Mouse (Mus musculus): ENCODE measurements around the gene 1700019N19Rik. TPM values are rescaled to one million over a fixed set of nuclear protein-coding genes. Genes with fewer than 3 reads are reported as not detected.

1700019N19Rik gene
- polyA plus RNA-seq, 1 experiment, result not detected

DNA sequence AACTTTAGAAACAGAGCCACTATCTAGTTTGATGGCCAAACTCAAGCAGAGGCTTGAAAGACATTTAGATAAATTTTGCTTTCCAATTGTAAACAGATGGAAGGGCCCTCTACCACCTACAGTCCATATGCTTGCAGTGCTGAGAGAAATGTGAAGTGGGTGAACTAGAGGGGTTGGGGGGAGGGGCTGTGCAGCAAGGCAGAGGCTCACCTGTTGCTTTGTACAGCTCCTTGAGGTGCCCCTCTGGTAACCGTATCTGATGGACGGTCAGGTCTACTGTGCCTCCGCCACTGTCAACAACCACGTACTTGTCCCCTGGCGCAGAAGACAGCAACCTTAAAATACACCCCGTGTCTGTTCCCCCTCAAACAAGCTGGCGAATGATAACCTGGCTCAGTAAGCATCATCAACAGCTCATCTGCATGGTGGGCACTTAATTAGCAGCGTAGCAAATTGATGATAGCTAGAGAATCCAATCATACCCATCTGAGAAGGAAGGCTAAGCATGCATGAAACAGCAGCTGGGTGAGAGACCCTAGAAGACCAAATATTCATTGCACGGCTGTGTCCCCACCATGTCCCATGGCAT, 11.0 kb upstream of the 1700019N19Rik start:
- H3K27me3 ChIP-seq (ENCODE audit: control insufficient read depth, insufficient read depth, low read length), result no peaks in the 10 kb centered on the region
- TF ChIP-seq CTCF (IDR thresholded peaks at IDR 0.05; ENCODE audit: borderline replicate concordance, insufficient read depth, low read depth, low read length), result no peak
- TF ChIP-seq POLR2A (IDR thresholded peaks at IDR 0.05; ENCODE audit: borderline replicate concordance, insufficient read depth, low read length), result no peak
- WGBS, result 87% methylated on average over 9 of the region's 9 CpGs
- no peak for DNase-seq
- no peaks in the 10 kb centered on the region for H3K4me1 ChIP-seq (ENCODE audit: control insufficient read depth, insufficient read depth, low read length)
- H3K4me3 ChIP-seq (replicated peaks; ENCODE audit: insufficient read depth, low read depth, low read length), result no peak overlapping the region
- no peak overlapping the region for H3K27ac ChIP-seq (ENCODE audit: insufficient read depth, low read length)

DNA sequence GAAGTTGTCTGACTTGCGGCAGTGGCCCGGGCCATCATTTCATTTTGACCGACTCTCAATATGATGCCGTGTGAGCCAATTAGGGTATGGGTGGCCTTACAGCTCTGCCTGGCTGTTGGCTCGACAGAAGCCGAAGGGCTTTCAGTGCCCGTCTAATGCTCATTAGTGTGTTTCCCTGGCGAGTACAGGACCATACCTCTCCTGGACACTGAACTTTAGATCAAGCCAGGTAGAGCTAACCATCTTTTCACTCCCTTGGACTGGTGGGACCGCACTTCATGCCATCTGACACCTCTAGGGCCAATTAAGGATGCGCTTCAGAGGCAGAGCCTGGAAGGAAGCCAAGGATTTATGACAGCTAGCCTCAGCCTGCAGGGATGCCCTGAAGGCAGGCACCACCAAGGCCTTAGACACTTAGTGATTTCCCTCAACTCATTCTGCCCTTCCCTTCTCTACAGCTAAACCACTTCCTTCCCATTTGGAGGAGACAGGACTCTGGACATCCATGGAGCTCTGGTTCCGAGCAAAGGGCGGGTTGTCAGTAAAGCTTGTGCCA, 931 bp upstream of the 1700019N19Rik start:
- no peaks in the 10 kb centered on the region for H3K27me3 ChIP-seq (ENCODE audit: control insufficient read depth, insufficient read depth, low read length)
- H3K4me1 ChIP-seq (ENCODE audit: control insufficient read depth, insufficient read depth, low read length), result no peaks in the 10 kb centered on the region
- TF ChIP-seq POLR2A (IDR thresholded peaks at IDR 0.05; ENCODE audit: borderline replicate concordance, insufficient read depth, low read length) (no peak), CTCF (IDR thresholded peaks at IDR 0.05; ENCODE audit: borderline replicate concordance, insufficient read depth, low read depth, low read length) (no peak)
- no peak for DNase-seq
- 32% methylated on average over 12 of the region's 12 CpGs for WGBS
- H3K27ac ChIP-seq (ENCODE audit: insufficient read depth, low read length), result no peak overlapping the region
- no peak overlapping the region for H3K4me3 ChIP-seq (replicated peaks; ENCODE audit: insufficient read depth, low read depth, low read length)

DNA sequence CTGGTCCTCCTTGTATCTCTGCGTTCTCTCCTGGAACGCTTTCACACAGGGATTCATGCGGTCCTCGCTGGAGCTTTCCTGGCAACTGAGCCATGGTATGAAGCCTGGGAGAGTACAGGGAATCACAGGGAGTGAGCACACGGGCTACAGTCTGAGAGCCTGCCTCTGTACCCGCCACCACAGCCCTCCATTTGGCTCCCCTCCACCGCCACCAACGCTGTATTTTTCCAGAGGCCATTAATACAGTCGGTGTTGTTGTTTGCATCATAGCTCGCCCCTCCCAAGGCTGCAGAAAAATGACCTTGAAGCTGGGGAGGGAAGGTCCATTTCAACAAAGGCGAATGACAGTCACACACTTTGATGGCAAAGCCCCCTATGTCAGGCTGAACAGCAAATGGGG, 5.1 kb downstream of the 1700019N19Rik start:
- no peaks in the 10 kb centered on the region for H3K27me3 ChIP-seq (ENCODE audit: control insufficient read depth, insufficient read depth, low read length)
- H3K4me1 ChIP-seq (ENCODE audit: control insufficient read depth, insufficient read depth, low read length), result no peaks in the 10 kb centered on the region
- DNase-seq, result no peak
- WGBS, result 36% methylated on average over 11 of the region's 11 CpGs
- TF ChIP-seq CTCF (IDR thresholded peaks at IDR 0.05; ENCODE audit: borderline replicate concordance, insufficient read depth, low read depth, low read length), result no peak
- TF ChIP-seq POLR2A (IDR thresholded peaks at IDR 0.05; ENCODE audit: borderline replicate concordance, insufficient read depth, low read length), result no peak
- H3K27ac ChIP-seq (ENCODE audit: insufficient read depth, low read length), result no peak overlapping the region
- H3K4me3 ChIP-seq (replicated peaks; ENCODE audit: insufficient read depth, low read depth, low read length), result no peak overlapping the region

DNA sequence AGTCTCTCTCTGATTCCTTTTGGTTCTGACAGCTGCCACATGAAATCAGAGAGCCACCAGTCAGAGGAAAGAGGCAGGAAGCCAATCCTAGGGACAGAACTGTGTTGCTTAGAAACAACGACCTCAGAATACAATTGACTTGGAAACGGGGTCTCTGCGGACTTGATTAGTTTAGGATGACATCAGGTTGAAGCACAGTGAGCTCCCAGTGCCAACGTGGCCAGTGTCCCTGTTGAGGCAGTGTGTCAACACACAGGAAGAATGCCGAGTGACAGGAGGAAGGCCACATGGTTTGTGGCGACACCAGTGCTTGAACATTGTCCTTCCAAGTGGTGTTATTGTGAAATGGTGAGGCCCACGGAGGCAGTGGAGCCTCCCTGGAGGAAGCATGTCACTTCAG, 10.3 kb downstream of the 1700019N19Rik start:
- no peak for DNase-seq
- TF ChIP-seq POLR2A (IDR thresholded peaks at IDR 0.05; ENCODE audit: borderline replicate concordance, insufficient read depth, low read length) (no peak), CTCF (IDR thresholded peaks at IDR 0.05; ENCODE audit: borderline replicate concordance, insufficient read depth, low read depth, low read length) (no peak)
- no peak overlapping the region for H3K27ac ChIP-seq (ENCODE audit: insufficient read depth, low read length)
- H3K4me3 ChIP-seq (replicated peaks; ENCODE audit: insufficient read depth, low read depth, low read length), result no peak overlapping the region
- H3K4me1 ChIP-seq (ENCODE audit: control insufficient read depth, insufficient read depth, low read length), result peaks cover 3% of the 10 kb centered on the region
- WGBS, result 30% methylated on average over 7 of the region's 7 CpGs
- no peaks in the 10 kb centered on the region for H3K27me3 ChIP-seq (ENCODE audit: control insufficient read depth, insufficient read depth, low read length)

DNA sequence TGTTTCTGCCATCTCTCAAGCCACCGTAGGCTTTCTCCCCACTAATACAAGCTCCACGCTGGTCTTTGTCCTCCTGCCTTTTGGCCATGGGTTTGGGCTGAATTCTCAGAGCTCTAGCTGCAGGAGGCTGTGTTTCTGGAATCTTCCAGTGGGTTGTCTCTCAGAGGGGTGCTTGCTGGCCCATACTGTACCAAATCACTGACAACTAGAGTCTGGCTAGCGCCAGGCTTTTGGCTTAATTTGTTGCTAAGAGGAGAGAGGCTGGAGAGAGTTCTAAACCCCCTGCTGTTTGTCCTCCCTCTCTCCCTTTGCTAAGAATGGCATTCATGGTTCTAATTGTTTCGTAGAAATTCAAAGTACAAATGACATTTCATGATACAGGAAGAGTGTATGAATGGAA, 12.7 kb downstream of the 1700019N19Rik start:
- peak in 1 of 2 experiments; percentile 18 for DNase-seq
- TF ChIP-seq CTCF (IDR thresholded peaks at IDR 0.05; ENCODE audit: borderline replicate concordance, insufficient read depth, low read depth, low read length) (no peak), POLR2A (IDR thresholded peaks at IDR 0.05; ENCODE audit: borderline replicate concordance, insufficient read depth, low read length) (no peak)
- H3K4me1 ChIP-seq (ENCODE audit: control insufficient read depth, insufficient read depth, low read length), result peaks cover 3% of the 10 kb centered on the region
- H3K4me3 ChIP-seq (replicated peaks; ENCODE audit: insufficient read depth, low read depth, low read length), result no peak overlapping the region
- no peaks in the 10 kb centered on the region for H3K27me3 ChIP-seq (ENCODE audit: control insufficient read depth, insufficient read depth, low read length)
- whole genome bisulfite sequencing, result 18% methylated on average over 4 of the region's 4 CpGs
- no peak overlapping the region for H3K27ac ChIP-seq (ENCODE audit: insufficient read depth, low read length)

DNA sequence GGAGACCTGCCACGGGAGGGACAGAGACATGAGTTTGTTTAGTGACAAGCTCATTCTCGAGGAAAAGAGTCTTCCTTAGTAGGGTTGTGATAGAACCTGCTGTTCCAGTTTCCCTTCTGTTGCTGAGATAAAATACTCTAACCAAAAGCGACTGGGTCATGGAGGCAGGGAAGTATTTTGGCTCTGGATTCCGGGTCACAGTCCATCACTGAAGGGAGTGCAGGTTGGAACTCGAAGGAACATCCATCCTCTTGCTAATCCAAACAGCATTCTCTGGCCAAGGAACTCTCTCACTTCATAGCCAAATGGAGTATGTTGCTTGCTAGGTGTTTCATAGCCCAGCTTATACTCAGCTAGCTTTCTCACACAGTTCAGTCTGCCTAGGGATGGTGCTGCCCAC, 17.8 kb downstream of the 1700019N19Rik start:
- TF ChIP-seq CTCF (IDR thresholded peaks at IDR 0.05; ENCODE audit: borderline replicate concordance, insufficient read depth, low read depth, low read length) (no peak), POLR2A (IDR thresholded peaks at IDR 0.05; ENCODE audit: borderline replicate concordance, insufficient read depth, low read length) (no peak)
- DNase-seq, result no peak
- Histone ChIP-seq H3K27me3 (ENCODE audit: control insufficient read depth, insufficient read depth, low read length) (no peaks in the 10 kb centered on the region), H3K4me1 (ENCODE audit: control insufficient read depth, insufficient read depth, low read length) (no peaks in the 10 kb centered on the region), H3K4me3 (replicated peaks; ENCODE audit: insufficient read depth, low read depth, low read length) (no peak overlapping the region), H3K27ac (ENCODE audit: insufficient read depth, low read length) (no peak overlapping the region)
- 60% methylated on average over 5 of the region's 5 CpGs for WGBS

DNA sequence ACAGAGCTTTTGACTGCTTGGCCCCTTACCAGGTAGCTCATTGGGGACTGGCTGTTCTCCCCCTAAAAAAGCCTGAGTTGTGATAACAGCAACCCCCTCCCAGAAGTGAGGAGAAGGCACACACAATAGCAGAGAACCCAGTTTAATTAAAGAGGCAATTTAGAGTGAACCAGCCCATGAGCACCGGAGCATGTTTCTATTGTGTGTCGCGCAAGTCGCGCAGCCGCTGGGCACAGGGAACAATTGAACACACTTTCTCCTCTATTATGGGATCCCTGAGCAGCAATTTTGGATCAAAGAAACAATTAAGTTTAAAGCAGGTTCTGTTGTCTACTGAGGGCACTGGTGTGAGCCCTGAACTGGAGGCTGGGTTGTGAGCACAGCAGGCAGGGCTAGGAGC, 26.9 kb downstream of the 1700019N19Rik start:
- DNase-seq, result no peak
- no peaks in the 10 kb centered on the region for H3K4me1 ChIP-seq (ENCODE audit: control insufficient read depth, insufficient read depth, low read length)
- TF ChIP-seq POLR2A (IDR thresholded peaks at IDR 0.05; ENCODE audit: borderline replicate concordance, insufficient read depth, low read length), result no peak
- no peak for TF ChIP-seq CTCF (IDR thresholded peaks at IDR 0.05; ENCODE audit: borderline replicate concordance, insufficient read depth, low read depth, low read length)
- H3K27ac ChIP-seq (ENCODE audit: insufficient read depth, low read length), result no peak overlapping the region
- 66% methylated on average over 6 of the region's 6 CpGs for WGBS
- H3K27me3 ChIP-seq (ENCODE audit: control insufficient read depth, insufficient read depth, low read length), result no peaks in the 10 kb centered on the region
- no peak overlapping the region for H3K4me3 ChIP-seq (replicated peaks; ENCODE audit: insufficient read depth, low read depth, low read length)

DNA sequence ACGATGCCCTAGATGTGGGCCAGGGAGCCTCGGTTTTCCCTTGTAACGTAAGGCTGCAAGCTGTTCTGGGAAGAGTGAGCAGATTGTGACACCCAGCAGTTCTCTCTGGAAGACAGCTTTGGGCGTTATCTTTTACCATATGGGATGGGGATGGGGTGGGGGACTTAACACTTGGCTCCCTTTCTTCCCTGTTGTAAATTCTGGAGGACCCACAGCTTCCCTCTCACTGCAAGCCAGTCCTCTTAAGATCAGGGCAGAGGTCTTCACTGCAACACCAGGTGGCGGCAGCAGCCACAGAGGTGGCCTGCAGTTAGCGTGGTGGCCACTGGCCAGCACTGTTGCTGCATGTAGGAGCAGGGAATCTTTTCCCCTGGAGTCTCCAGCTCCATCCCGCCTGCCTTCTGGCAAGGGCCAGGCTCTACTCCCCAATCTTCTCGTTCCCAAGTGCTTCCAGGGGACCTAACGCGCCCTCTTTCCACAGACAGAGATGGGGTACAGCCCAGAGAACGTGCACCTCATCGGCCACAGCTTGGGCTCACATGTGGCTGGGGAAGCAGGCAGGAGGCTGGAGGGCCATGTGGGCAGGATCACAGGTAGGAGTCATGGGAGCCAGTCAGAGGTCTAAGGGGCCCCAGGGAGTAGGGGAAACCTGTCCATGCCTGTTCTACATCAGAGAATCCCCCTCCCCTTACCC, 31.3 kb downstream of the 1700019N19Rik start:
- no peaks in the 10 kb centered on the region for H3K27me3 ChIP-seq (ENCODE audit: control insufficient read depth, insufficient read depth, low read length)
- no peak overlapping the region for H3K4me3 ChIP-seq (replicated peaks; ENCODE audit: insufficient read depth, low read depth, low read length)
- no peak overlapping the region for H3K27ac ChIP-seq (ENCODE audit: insufficient read depth, low read length)
- no peaks in the 10 kb centered on the region; the same call in 1 of the 2 replicates for H3K4me1 ChIP-seq (ENCODE audit: control insufficient read depth, insufficient read depth, low read length)
- peak; percentile 60 for TF ChIP-seq CTCF (IDR thresholded peaks at IDR 0.05; ENCODE audit: borderline replicate concordance, insufficient read depth, low read depth, low read length)
- no peak for TF ChIP-seq POLR2A (IDR thresholded peaks at IDR 0.05; ENCODE audit: borderline replicate concordance, insufficient read depth, low read length)
- peak; percentile 17 to 30 for DNase-seq
- 7% methylated on average over 12 of the region's 12 CpGs for WGBS

Data from cerebellum, adult 2 months (tissue).